Mouse (Mus musculus) C2C12 (cell line): ENCODE measurements around the gene Tmem56. TPM values are rescaled to one million over a fixed set of nuclear protein-coding genes. Genes with fewer than 3 reads are reported as not detected.
A peak's percentile ranks its signal among the peaks of the same experiment; 100 is the strongest.

Experiments
- H3K27me3 ChIP-seq: one replicate; pipeline ENCODE4 v1.6.1; 2011; ENCODE audit not compliant: control insufficient read depth, insufficient read depth, insufficient read length
- H3K36me3 ChIP-seq: one replicate; pipeline ENCODE4 v1.6.1; 2011; ENCODE audit not compliant: control insufficient read depth, insufficient read depth
- H3K4me3 ChIP-seq: one replicate; pipeline ENCODE4 v1.5.1; 2011; ENCODE audit warnings: mild to moderate bottlenecking, control low read depth; ENCODE audit not compliant: poor library complexity, insufficient read depth, severe bottlenecking
- H3K79me2 ChIP-seq: one replicate; pipeline ENCODE4 v1.6.1; 2011; ENCODE audit not compliant: control insufficient read depth, insufficient read depth
- H3K79me3 ChIP-seq: one replicate; pipeline ENCODE4 v1.6.1; 2011; ENCODE audit warnings: low read depth, control low read depth
- H3ac ChIP-seq: one replicate; pipeline ENCODE3; 2011; ENCODE audit warnings: low read depth; ENCODE audit not compliant: control insufficient read depth, insufficient read length
- CEBPB ChIP-seq: IDR thresholded peaks from one replicate; pipeline ENCODE4 v1.6.1; 2011; ENCODE audit warnings: low read depth, mild to moderate bottlenecking, control low read depth, moderate library complexity
- CTCF ChIP-seq: IDR thresholded peaks from one replicate; pipeline ENCODE4 v1.5.1; 2011; ENCODE audit not compliant: control insufficient read depth, insufficient read depth, insufficient read length
- FOSL1 ChIP-seq: IDR thresholded peaks from one replicate; pipeline ENCODE4 v1.8.0; 2011; ENCODE audit warnings: mild to moderate bottlenecking, low read length; ENCODE audit not compliant: poor library complexity, insufficient read depth, severe bottlenecking
- MAX ChIP-seq: IDR thresholded peaks from one replicate; pipeline ENCODE4 v1.6.1; 2011; ENCODE audit warnings: mild to moderate bottlenecking, control low read depth
- MYOD1 ChIP-seq: IDR thresholded peaks from one replicate; pipeline ENCODE4 v1.6.1; 2011; ENCODE audit warnings: low read depth; ENCODE audit not compliant: control insufficient read depth, insufficient read length
- MYOG ChIP-seq: IDR thresholded peaks from one replicate; pipeline ENCODE4 v1.6.1; 2011; ENCODE audit not compliant: control insufficient read depth, insufficient read length; ENCODE audit errors: extremely low read depth
- USF1 ChIP-seq: IDR thresholded peaks from one replicate; pipeline ENCODE4 v1.6.1; 2011; ENCODE audit warnings: low read depth, mild to moderate bottlenecking, control low read depth, moderate library complexity
- polyA plus RNA-seq: library from polyadenylated mRNA; unstranded; fragments of >200 nt; fragmentation: generic; extraction: Trizol; gene quantifications from one replicate; pipeline ENCODE4 v1.2.1, GENCODE M21; 2012; ENCODE audit warnings: missing spikeins

Gene Tmem56
- polyA plus RNA-seq, 1 experiment: 0.09 TPM

GRCm38 (mm10) chr3:121315498-121315897 lies 32.6 kb upstream of the Tmem56 start:
- Histone ChIP-seq H3K79me3 (no peaks in the 10 kb centered on the region), H3K79me2 (no peaks in the 10 kb centered on the region), H3K4me3 (no peak overlapping the region), H3K27me3 (no peaks in the 10 kb centered on the region), H3ac (no peak overlapping the region), H3K36me3 (peaks cover 9% of the 10 kb centered on the region)
- no peak for TF ChIP-seq MAX
- no peak for TF ChIP-seq CEBPB
- no peak for TF ChIP-seq MYOD1
- TF ChIP-seq FOSL1: no peak
- no peak for TF ChIP-seq MYOG
- TF ChIP-seq CTCF: no peak
- TF ChIP-seq USF1: no peak

GRCm38 (mm10) chr3:121314149-121314548 lies 31.3 kb upstream of the Tmem56 start:
- Histone ChIP-seq H3K79me2 (no peaks in the 10 kb centered on the region), H3K27me3 (no peaks in the 10 kb centered on the region), H3K79me3 (no peaks in the 10 kb centered on the region), H3ac (no peak overlapping the region), H3K36me3 (peaks cover 9% of the 10 kb centered on the region), H3K4me3 (no peak overlapping the region)
- TF ChIP-seq MYOG: no peak
- no peak for TF ChIP-seq MAX
- TF ChIP-seq USF1: no peak
- TF ChIP-seq FOSL1: no peak
- TF ChIP-seq MYOD1: peak; percentile 73
- no peak for TF ChIP-seq CTCF
- TF ChIP-seq CEBPB: no peak

GRCm38 (mm10) chr3:121312979-121313378 lies 30.1 kb upstream of the Tmem56 start:
- Histone ChIP-seq H3K79me3 (no peaks in the 10 kb centered on the region), H3ac (no peak overlapping the region), H3K27me3 (no peaks in the 10 kb centered on the region), H3K79me2 (no peaks in the 10 kb centered on the region), H3K4me3 (no peak overlapping the region), H3K36me3 (peaks cover 9% of the 10 kb centered on the region)
- TF ChIP-seq MAX (no peak), FOSL1 (no peak), CTCF (no peak), MYOG (no peak), MYOD1 (no peak), USF1 (no peak), CEBPB (no peak)

GRCm38 (mm10) chr3:121312426-121312825 lies 29.5 kb upstream of the Tmem56 start:
- no peak overlapping the region for H3ac ChIP-seq
- TF ChIP-seq USF1 (no peak), MYOD1 (no peak)
- peaks cover 9% of the 10 kb centered on the region for H3K36me3 ChIP-seq
- no peaks in the 10 kb centered on the region for H3K27me3 ChIP-seq
- H3K4me3 ChIP-seq: no peak overlapping the region
- no peaks in the 10 kb centered on the region for H3K79me2 ChIP-seq
- no peaks in the 10 kb centered on the region for H3K79me3 ChIP-seq

- Histone ChIP-seq H3K79me3 (no peaks in the 10 kb centered on the region), H3K27me3 (no peaks in the 10 kb centered on the region), H3K4me3 (no peak overlapping the region), H3ac (no peak overlapping the region), H3K36me3 (no peaks in the 10 kb centered on the region), H3K79me2 (no peaks in the 10 kb centered on the region)
- TF ChIP-seq FOSL1 (no peak), MAX (no peak), CTCF (no peak), MYOG (no peak), USF1 (no peak), CEBPB (no peak), MYOD1 (no peak)
Measured at GRCm38 (mm10) chr3:121309896-121310714, 27.2 kb upstream of the Tmem56 start.
